Mouse (Mus musculus): ENCODE measurements at regions not wholly inside any gene's neighbourhood (a gene's known extent, or its start where the extent isn't known, plus 50 kb on each side); places are given as distances from the start of the nearest gene placed in this dataset.
A peak's percentile ranks its signal among the peaks of the same experiment; 100 is the strongest.

GRCm38 (mm10) chr13:14789827-14790226 lies 159.9 kb downstream of the AW209491 start:
- no peak for DNase-seq (ENCODE audit: low spot score)

GRCm38 (mm10) chr13:14800246-14800645 lies 170.3 kb downstream of the AW209491 start:
- DNase-seq (ENCODE audit: low spot score), result no peak

DNA sequence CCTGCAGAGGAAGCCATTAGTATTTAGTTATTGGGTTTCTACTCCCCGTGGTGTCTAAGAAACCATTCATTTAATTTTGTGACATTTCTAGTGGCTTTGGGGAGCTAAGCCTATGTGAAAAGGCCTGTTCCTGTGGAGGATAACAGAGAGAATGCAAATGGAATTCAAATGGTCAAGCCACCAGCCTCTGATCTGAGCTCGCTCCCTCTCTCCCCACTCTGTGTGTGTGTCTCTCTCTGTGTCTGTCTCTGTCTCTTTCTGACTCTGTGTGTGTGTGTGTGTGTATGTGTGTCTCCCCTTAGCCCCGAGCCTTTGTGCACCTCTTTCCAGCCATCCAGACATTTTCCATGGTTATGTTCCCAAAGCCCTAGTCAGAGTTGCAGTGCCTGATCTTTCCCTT lies 171.1 kb downstream of the AW209491 start:
- peak; percentile 6 for DNase-seq (ENCODE audit: low spot score)

DNA sequence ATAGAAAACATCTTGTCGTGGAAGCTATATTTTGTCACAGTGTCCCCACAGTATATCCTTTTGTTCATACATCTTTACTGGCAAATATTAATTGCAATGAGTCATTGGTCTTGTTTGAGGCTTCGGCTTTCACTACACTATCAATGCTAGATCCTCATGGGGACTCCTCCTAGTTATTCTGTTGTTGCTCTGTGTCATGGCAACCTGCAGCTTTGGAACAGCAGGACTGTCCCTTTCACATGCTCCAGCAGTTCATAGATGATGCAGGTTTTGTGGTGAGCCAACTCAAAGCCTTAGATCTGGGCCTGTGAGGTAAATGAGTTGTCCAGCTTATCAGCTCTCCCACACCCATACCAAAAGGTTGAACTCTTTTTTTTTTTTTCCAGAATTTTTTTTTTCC lies 172.4 kb downstream of the AW209491 start:
- DNase-seq (ENCODE audit: low spot score), result no peak

DNA sequence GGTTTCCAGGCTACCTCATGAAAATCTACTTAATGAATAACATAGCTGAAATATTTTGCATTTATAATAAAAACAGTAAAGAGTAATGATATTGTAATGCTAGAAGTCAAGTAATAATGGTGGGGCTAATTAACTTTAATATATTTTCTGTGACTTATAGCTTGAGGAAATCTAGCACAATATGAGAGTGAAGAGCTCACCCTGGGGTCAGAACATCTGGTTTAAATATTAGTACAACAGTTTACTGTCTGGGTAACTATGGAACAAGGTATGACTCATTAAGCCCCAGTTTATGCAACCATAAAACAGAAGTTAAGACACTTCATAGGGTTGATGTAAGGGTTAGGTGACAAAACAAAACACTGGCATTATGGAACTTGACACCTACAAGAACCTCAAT lies 205.4 kb downstream of the AW209491 start:
- DNase-seq (ENCODE audit: low spot score), result no peak

Data from embryo, embryonic 10 days (tissue).